Mouse (Mus musculus): ENCODE data around the gene Ms4a5.

DNA sequence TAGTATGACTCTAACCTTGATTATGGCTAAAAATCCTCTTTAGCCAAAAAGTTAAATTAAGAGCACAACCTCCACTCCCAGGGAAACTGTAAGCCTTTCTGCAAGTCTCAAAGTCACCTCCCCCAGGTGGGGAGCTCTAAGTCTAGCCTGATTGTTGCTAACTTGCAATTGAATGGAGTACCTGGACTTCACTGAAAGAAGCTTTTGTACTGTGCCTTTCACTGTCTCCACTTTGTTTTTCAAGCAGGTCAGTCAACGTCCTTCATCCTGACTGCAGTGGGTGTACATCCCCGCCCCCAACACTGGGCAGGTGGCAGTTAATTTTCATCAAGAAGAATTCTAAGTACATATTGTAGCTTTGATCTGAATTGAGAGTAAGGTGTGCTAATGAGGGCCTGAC is 15.3 kb upstream of the Ms4a5 start:
- no peak for TF ChIP-seq POLR2A (IDR thresholded peaks at IDR 0.05; ENCODE audit: low read depth, low read length)
- no peak for TF ChIP-seq CTCF (conservative IDR thresholded peaks at IDR 0.05; ENCODE audit: insufficient read depth, insufficient read length, low read depth, low read length)

Data from kidney, adult 2 months (tissue).